Comparison of ENCODE assay signal across 9 mouse cellular contexts in the genomic region with DNA sequence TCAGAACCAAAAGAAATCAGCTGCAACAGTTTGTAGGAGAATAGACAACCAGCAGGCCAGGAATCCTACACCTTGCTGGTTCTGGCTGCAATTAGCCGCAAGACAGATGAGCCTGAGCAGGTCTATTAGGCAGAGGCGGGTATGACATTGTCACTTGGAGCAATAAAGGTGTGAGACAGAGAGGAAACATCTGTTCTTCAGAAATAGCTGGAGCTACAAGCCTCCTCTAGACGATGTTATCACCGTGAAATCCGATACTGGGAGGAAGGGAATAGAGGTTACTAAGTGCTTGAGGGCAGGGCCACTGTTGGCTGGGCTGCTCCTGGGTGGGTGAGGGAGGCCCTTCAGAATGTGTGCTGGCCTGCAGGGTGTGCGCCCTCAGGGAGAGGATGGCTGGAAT.
DNase-seq lines count a peak whose midpoint lies in the region; ATAC-seq and TF ChIP-seq lines count a peak whose summit lies in the region.
"Had no signal": no experiment of that assay in that cellular context is flagged by ENCODE, and none has a peak within 500 bp of the region (broad histone marks: within the 10 kb centered on the region; RNA-seq: fewer than 3 reads in every experiment).

No protein-coding gene starts in this region.

- H3K4me1 ChIP-seq in lung, embryonic 14.5 days (ENCODE audit: insufficient read depth) = peaks cover 18% of the 10 kb centered on the region; the same call in 1 of the 2 replicates
- H3K4me1 ChIP-seq in heart, embryonic 14.5 days (ENCODE audit: control insufficient read depth in 2 of 2, insufficient read depth in 2 of 2, low read length in 2 of 2) = peaks cover 14 to 18% of the 10 kb centered on the region in 2 experiments
- H3K4me1 ChIP-seq in stomach, embryonic 15.5 days = peaks cover 13% of the 10 kb centered on the region
- no peaks in the 10 kb centered on the region for H3K4me1 ChIP-seq in forebrain, embryonic 14.5 days (ENCODE audit: control insufficient read depth, insufficient read depth, low read length)

- peak; percentile 68; the same call in 1 of the 2 replicates for ATAC-seq in lung, embryonic 14.5 days (ENCODE audit: insufficient read depth)
- peak; percentile 73; the same call in 1 of the 2 replicates for ATAC-seq in heart, embryonic 14.5 days (ENCODE audit: insufficient number of reproducible peaks, insufficient read depth, low FRiP score, low read depth)
- 0 out of 2 replicates have a peak, but pooled peaks have one; percentile 53 for ATAC-seq in stomach, embryonic 15.5 days (ENCODE audit: insufficient read depth, low FRiP score, low read depth)
- ATAC-seq in forebrain, embryonic 14.5 days = no peak

- H3K27me3 ChIP-seq in lung, embryonic 14.5 days (ENCODE audit: insufficient read depth, low read length) = 0 out of 2 replicates have a peak, but pooled peaks cover 3% of the 10 kb centered on the region
- H3K27me3 ChIP-seq in heart, embryonic 14.5 days (ENCODE audit: control insufficient read depth, insufficient read depth, low read length) = no peaks in the 10 kb centered on the region
- no peaks in the 10 kb centered on the region for H3K27me3 ChIP-seq in stomach, embryonic 15.5 days (replicated peaks)
- no peaks in the 10 kb centered on the region for H3K27me3 ChIP-seq in forebrain, embryonic 14.5 days (replicated peaks; ENCODE audit: control insufficient read depth, insufficient read depth, low read length)

- 0 out of 2 replicates have a peak overlapping the region, but pooled peaks have one; percentile 24 for H3K27ac ChIP-seq in lung, embryonic 14.5 days (ENCODE audit: low read depth)
- H3K27ac ChIP-seq in heart, embryonic 14.5 days (replicated peaks in 1 of 2; ENCODE audit: control insufficient read depth in 1 of 2, insufficient read depth in 1 of 2, low read depth in 2 of 2, low read length in 2 of 2) = peak overlapping the region; percentile 44 to 46; a peak in 3 of 4 replicates
- 0 out of 2 replicates have a peak overlapping the region, but pooled peaks have one; percentile 23 for H3K27ac ChIP-seq in stomach, embryonic 15.5 days
- no peak overlapping the region for H3K27ac ChIP-seq in forebrain, embryonic 14.5 days (ENCODE audit: low read depth, low read length)

- peak overlapping the region; percentile 18; the same call in 1 of the 2 replicates for H3K4me2 ChIP-seq in lung, embryonic 14.5 days
- H3K4me2 ChIP-seq in heart, embryonic 14.5 days (ENCODE audit: low read length) = peak overlapping the region; percentile 31
- no peak overlapping the region for H3K4me2 ChIP-seq in stomach, embryonic 15.5 days
- H3K4me2 ChIP-seq in forebrain, embryonic 14.5 days (ENCODE audit: low read length) = no peak overlapping the region

- H3K4me3 ChIP-seq in lung, embryonic 14.5 days (ENCODE audit: low read depth, low read length) = no peak overlapping the region
- no peak overlapping the region for H3K4me3 ChIP-seq in heart, embryonic 14.5 days (ENCODE audit: control insufficient read depth in 1 of 2, insufficient read depth in 1 of 2, low read depth in 1 of 2, low read length in 2 of 2)
- H3K4me3 ChIP-seq in stomach, embryonic 15.5 days (replicated peaks) = no peak overlapping the region
- no peak overlapping the region for H3K4me3 ChIP-seq in forebrain, embryonic 14.5 days (ENCODE audit: low read depth, low read length)

- H3K9me3 ChIP-seq in lung, embryonic 14.5 days (ENCODE audit: low read depth, low read length) = no peaks in the 10 kb centered on the region
- H3K9me3 ChIP-seq in heart, embryonic 14.5 days (ENCODE audit: control insufficient read depth, low read length) = no peaks in the 10 kb centered on the region
- no peaks in the 10 kb centered on the region for H3K9me3 ChIP-seq in stomach, embryonic 15.5 days
- H3K9me3 ChIP-seq in forebrain, embryonic 14.5 days (replicated peaks; ENCODE audit: control insufficient read depth, low read length) = no peaks in the 10 kb centered on the region

- TF ChIP-seq CTCF in lung, embryonic 14.5 days (IDR thresholded peaks at IDR 0.05; ENCODE audit: low read depth) = no peak

- peak; percentile 70 for DNase-seq in lung, embryonic 14.5 days
- DNase-seq in lung, postnatal 25 days (ENCODE audit: low spot score) = no peak
- DNase-seq in kidney, postnatal 10 days = peak; percentile 41
- no peak for DNase-seq in T-cell, adult 2 months (ENCODE audit: low spot score)
- no peak for DNase-seq in forebrain, embryonic 14.5 days (ENCODE audit: low spot score)
- no peak for DNase-seq in left cerebral cortex, postnatal 4 days
- DNase-seq: cerebellum, adult 11 months had no signal

- H3K36me3 ChIP-seq in lung, embryonic 14.5 days (ENCODE audit: insufficient read depth) = no peaks in the 10 kb centered on the region
- H3K36me3 ChIP-seq in heart, embryonic 14.5 days (ENCODE audit: control insufficient read depth, insufficient read depth, low read length) = no peaks in the 10 kb centered on the region
- no peaks in the 10 kb centered on the region for H3K36me3 ChIP-seq in stomach, embryonic 15.5 days
- no peaks in the 10 kb centered on the region for H3K36me3 ChIP-seq in forebrain, embryonic 14.5 days (ENCODE audit: control insufficient read depth, insufficient read depth, low read length)

- intact Hi-C loops in left cerebral cortex, postnatal 4 days (cut with DNase I) = no loop called here

- no peak overlapping the region for H3K9ac ChIP-seq in lung, embryonic 14.5 days
- H3K9ac ChIP-seq in heart, embryonic 14.5 days (ENCODE audit: low read length) = peak overlapping the region; percentile 48; the same call in 1 of the 2 replicates
- H3K9ac ChIP-seq in stomach, embryonic 15.5 days = no peak overlapping the region
- no peak overlapping the region for H3K9ac ChIP-seq in forebrain, embryonic 14.5 days (ENCODE audit: low read length)

- 12% methylated on average over 6 of the region's 6 CpGs for WGBS in lung, embryonic 14.5 days
- WGBS in heart, embryonic 14.5 days = 21% methylated on average over 6 of the region's 6 CpGs
- 19% methylated on average over 6 of the region's 6 CpGs for WGBS in stomach, embryonic 15.5 days
- 41% methylated on average over 6 of the region's 6 CpGs for WGBS in forebrain, embryonic 14.5 days

Comparison
In these comparisons a context has a peak if more than half of its experiments do, and no peak if none do; other contexts are left out.
1. DNase-seq: peak in lung, embryonic 14.5 days (single experiment) and kidney, postnatal 10 days (single experiment); none in lung, postnatal 25 days (single experiment), T-cell, adult 2 months (single experiment), forebrain, embryonic 14.5 days (single experiment) and left cerebral cortex, postnatal 4 days (single experiment).
2. H3K4me2 ChIP-seq: peak in lung, embryonic 14.5 days (single experiment) and heart, embryonic 14.5 days (single experiment); none in stomach, embryonic 15.5 days (single experiment) and forebrain, embryonic 14.5 days (single experiment).